Mouse (Mus musculus) ES-Bruce4 (cell line): ENCODE measurements around the gene Chtop. TPM values are rescaled to one million over a fixed set of nuclear protein-coding genes. Genes with fewer than 3 reads are reported as not detected.

Experiments
- H3K27ac ChIP-seq: 2 replicates; pipeline ENCODE4 v1.5.1; 2012; ENCODE audit warnings: low read length, inconsistent platforms; ENCODE audit not compliant: insufficient read depth
- H3K27me3 ChIP-seq: 2 replicates; pipeline ENCODE4 v1.6.1; 2012; ENCODE audit warnings: mild to moderate bottlenecking, low read length, inconsistent platforms; ENCODE audit not compliant: control insufficient read depth, poor library complexity, insufficient read depth, severe bottlenecking
- H3K36me3 ChIP-seq: 2 replicates; pipeline ENCODE4 v1.6.1; 2012; ENCODE audit warnings: inconsistent platforms, mild to moderate bottlenecking, low read length, moderate library complexity; ENCODE audit not compliant: control insufficient read depth, poor library complexity, insufficient read depth, severe bottlenecking
- H3K4me1 ChIP-seq: one replicate; pipeline ENCODE4 v1.8.1; 2011; ENCODE audit warnings: low read length; ENCODE audit not compliant: control insufficient read depth, insufficient read depth
- H3K4me3 ChIP-seq: 2 replicates; pipeline ENCODE4 v1.5.1; 2011; ENCODE audit warnings: low read depth, mild to moderate bottlenecking, low read length
- H3K9ac ChIP-seq: 2 replicates; pipeline ENCODE4 v1.6.1; 2012; ENCODE audit warnings: low read depth, mild to moderate bottlenecking, inconsistent platforms; ENCODE audit not compliant: poor library complexity, severe bottlenecking
- H3K9me3 ChIP-seq: replicated peaks from 2 replicates; pipeline ENCODE4 v1.6.1; 2012; ENCODE audit warnings: mild to moderate bottlenecking, low read length, inconsistent platforms; ENCODE audit not compliant: control insufficient read depth, poor library complexity, insufficient read depth, severe bottlenecking
- CTCF ChIP-seq: IDR thresholded peaks from one replicate; pipeline ENCODE4 v1.8.1; 2011; ENCODE audit warnings: low read depth, low read length
- EP300 ChIP-seq: IDR thresholded peaks from 2 replicates; pipeline ENCODE4 v1.6.1; 2011; ENCODE audit warnings: low read depth, low read length; ENCODE audit not compliant: insufficient read depth
- POLR2A ChIP-seq: IDR thresholded peaks from one replicate; pipeline ENCODE4 v1.8.1; 2011; ENCODE audit warnings: low read length; ENCODE audit not compliant: insufficient read depth
- polyA plus RNA-seq: library from polyadenylated mRNA; stranded (reverse); fragments of >200 nt; gene quantifications from 2 replicates; pipeline ENCODE4 v1.2.4, GENCODE M21; 2011; ENCODE audit warnings: low read depth; ENCODE audit not compliant: missing spikeins, insufficient read depth, insufficient read length

Gene Chtop
- polyA plus RNA-seq, 1 experiment, result 130 TPM

DNA sequence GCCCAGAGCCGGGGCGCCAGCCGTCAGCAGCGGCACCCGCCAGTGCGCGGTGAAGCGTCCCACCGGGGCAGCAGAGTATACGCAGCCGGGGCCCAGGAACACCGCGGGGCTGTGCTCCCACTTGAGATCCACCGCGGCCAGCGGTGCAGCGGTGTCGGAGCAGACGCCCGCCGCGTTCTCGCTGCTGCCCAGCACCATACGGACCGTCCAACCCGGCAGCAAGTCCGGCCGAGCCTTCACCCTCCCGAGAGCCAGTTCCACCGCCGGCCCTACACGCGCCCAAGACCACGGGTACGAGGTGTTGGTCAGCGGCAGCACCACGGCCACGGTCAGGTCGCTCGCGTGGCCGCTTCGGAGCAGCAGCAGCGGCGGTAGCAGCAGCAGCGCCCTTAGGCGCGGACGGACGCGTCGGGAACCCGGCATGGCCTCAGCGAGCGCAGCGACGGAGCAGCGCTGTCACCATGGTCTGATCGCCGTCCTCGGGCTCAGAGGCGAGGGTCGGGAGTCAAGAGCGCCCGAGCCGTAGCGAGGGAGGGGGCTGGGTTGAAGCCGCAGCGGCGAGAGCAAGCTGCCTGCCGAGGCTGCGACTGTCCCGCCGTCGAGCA is 44.1 kb downstream of the Chtop start:
- no peak overlapping the region for H3K27ac ChIP-seq
- TF ChIP-seq POLR2A (no peak), CTCF (no peak), EP300 (no peak)
- H3K27me3 ChIP-seq, result 0 out of 2 replicates have a peak, but pooled peaks cover 3% of the 10 kb centered on the region

DNA sequence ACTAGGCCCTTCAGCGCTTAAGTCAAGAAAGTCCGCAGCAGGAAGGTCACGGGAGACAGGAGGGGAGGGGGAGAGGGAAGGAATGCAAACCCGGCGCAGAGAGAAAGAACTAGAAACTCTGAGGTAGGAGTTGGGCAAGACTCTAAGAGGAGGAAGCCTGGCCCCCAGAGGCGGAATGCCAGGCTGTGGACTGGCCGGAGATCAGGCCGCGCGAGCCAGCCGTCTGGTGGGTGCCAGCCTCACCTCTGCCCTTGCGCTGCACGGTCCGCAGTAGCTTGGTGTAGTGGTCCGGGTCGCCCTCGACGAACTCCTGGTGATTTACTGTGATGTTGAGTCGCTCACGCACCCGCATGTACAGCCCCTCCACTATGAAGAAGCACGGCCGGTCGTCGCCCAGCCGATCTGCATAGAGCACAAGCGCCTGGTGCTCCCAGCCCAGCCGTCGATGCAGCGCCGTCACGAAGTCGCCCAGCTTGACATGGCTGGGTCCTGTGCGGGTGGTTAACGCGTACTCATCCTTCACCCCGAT is 44.7 kb downstream of the Chtop start:
- Histone ChIP-seq H3K4me1 (no peaks in the 10 kb centered on the region), H3K4me3 (peak overlapping the region; percentile 81), H3K36me3 (no peaks in the 10 kb centered on the region), H3K9me3 (no peaks in the 10 kb centered on the region), H3K27me3 (0 out of 2 replicates have a peak, but pooled peaks cover 3% of the 10 kb centered on the region), H3K9ac (peak overlapping the region; percentile 23), H3K27ac (no peak overlapping the region)
- TF ChIP-seq POLR2A, result no peak
- no peak for TF ChIP-seq CTCF

More for the DNA sequence above, 44.1 kb downstream of the Chtop start:
- Histone ChIP-seq H3K9ac (peak overlapping the region; percentile 23), H3K36me3 (no peaks in the 10 kb centered on the region), H3K4me1 (no peaks in the 10 kb centered on the region), H3K9me3 (no peaks in the 10 kb centered on the region), H3K4me3 (peak overlapping the region; percentile 81)

DNA sequence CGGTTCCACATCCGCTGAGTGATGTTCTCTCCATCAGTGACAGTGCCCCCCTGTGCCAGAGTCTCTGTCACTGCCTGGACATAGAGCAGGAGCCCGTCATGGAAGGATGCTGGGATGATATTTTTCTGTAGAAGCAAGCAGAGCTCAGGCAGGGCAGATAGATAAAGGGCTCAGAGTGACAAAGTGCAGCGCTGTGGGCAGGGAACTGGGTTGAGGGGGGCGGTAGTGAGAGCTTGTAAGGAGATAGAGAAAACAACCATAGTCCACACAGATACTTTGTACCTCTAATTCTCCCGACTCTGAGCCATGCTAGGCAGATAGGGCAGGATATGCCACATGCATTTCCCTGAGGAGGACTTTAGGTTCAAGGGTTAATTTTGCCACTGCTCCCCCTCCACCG is 46.7 kb downstream of the Chtop start:
- no peaks in the 10 kb centered on the region for H3K36me3 ChIP-seq
- no peaks in the 10 kb centered on the region for H3K4me1 ChIP-seq
- no peak overlapping the region for H3K9ac ChIP-seq
- no peak for TF ChIP-seq POLR2A
- TF ChIP-seq CTCF, result no peak
- TF ChIP-seq EP300, result no peak
- H3K27ac ChIP-seq, result no peak overlapping the region
- no peak overlapping the region for H3K4me3 ChIP-seq
- H3K27me3 ChIP-seq, result 0 out of 2 replicates have a peak, but pooled peaks cover 3% of the 10 kb centered on the region
- H3K9me3 ChIP-seq, result no peaks in the 10 kb centered on the region

DNA sequence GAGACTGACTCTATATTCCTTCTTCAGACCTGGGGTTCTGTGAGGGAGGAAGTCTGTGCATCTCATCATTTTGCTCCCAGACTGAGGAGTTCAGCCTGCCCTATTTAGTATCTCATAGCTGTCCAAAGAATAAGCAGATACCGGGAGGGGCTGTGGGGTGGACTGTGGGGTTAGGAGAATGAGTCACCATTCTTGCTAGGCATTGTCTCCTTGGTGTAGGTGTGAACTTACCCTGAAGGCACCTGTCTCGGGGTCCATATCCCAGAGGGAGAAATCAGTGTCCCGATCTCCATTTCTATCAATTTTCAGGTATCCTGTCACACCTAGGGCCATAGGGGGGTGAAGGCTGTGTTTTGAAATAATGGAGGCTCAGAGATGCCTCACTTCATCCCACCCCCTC is 47.4 kb downstream of the Chtop start:
- no peak overlapping the region for H3K27ac ChIP-seq
- 0 out of 2 replicates have a peak, but pooled peaks cover 3% of the 10 kb centered on the region for H3K27me3 ChIP-seq
- no peak overlapping the region for H3K9ac ChIP-seq
- TF ChIP-seq CTCF, result no peak
- TF ChIP-seq POLR2A, result no peak
- TF ChIP-seq EP300, result no peak
- no peaks in the 10 kb centered on the region for H3K9me3 ChIP-seq
- H3K4me3 ChIP-seq, result no peak overlapping the region
- no peaks in the 10 kb centered on the region for H3K36me3 ChIP-seq
- H3K4me1 ChIP-seq, result no peaks in the 10 kb centered on the region

GRCm38 (mm10) chr3:90460315-90460714 is 49.0 kb downstream of the Chtop start:
- 0 out of 2 replicates have a peak, but pooled peaks cover 2% of the 10 kb centered on the region for H3K27me3 ChIP-seq

GRCm38 (mm10) chr3:90459727-90460126 is 49.6 kb downstream of the Chtop start:
- no peak overlapping the region for H3K4me3 ChIP-seq
- H3K27me3 ChIP-seq, result no peaks in the 10 kb centered on the region
- no peak overlapping the region for H3K27ac ChIP-seq
- no peaks in the 10 kb centered on the region for H3K9me3 ChIP-seq
- H3K4me1 ChIP-seq, result no peaks in the 10 kb centered on the region
- no peaks in the 10 kb centered on the region for H3K36me3 ChIP-seq
- no peak overlapping the region for H3K9ac ChIP-seq
- TF ChIP-seq CTCF (no peak), EP300 (no peak), POLR2A (no peak)

More at GRCm38 (mm10) chr3:90460315-90460714, 49.0 kb downstream of the Chtop start:
- Histone ChIP-seq H3K9ac (no peak overlapping the region), H3K36me3 (no peaks in the 10 kb centered on the region), H3K4me1 (no peaks in the 10 kb centered on the region), H3K9me3 (no peaks in the 10 kb centered on the region), H3K4me3 (no peak overlapping the region), H3K27ac (no peak overlapping the region)
- TF ChIP-seq POLR2A, result no peak
- TF ChIP-seq EP300, result no peak
- no peak for TF ChIP-seq CTCF
